In genomic region chr2:32437612-32438166, GRCm38 (mm10) we compare ENCODE assay signal across 9 mouse cellular contexts. TPM values are rescaled to one million over a fixed set of nuclear protein-coding genes. Genes with fewer than 3 reads are reported as not detected.
DNase-seq lines count a peak whose midpoint lies in the region; ATAC-seq and TF ChIP-seq lines count a peak whose summit lies in the region.
"Had no signal": no experiment of that assay in that cellular context is flagged by ENCODE, and none has a peak within 500 bp of the region (broad histone marks: within the 10 kb centered on the region; RNA-seq: fewer than 3 reads in every experiment).

No protein-coding gene starts in this region.

- H3K9me3 ChIP-seq in heart, embryonic 11.5 days (replicated peaks; ENCODE audit: control insufficient read depth, low read length): no peaks in the 10 kb centered on the region
- H3K9me3 ChIP-seq in lung, postnatal 0 days (ENCODE audit: low read length): no peaks in the 10 kb centered on the region
- no peaks in the 10 kb centered on the region for H3K9me3 ChIP-seq in limb, embryonic 13.5 days

- no peak overlapping the region for H3K4me3 ChIP-seq in heart, embryonic 11.5 days (ENCODE audit: low read depth, low read length)
- no peak overlapping the region for H3K4me3 ChIP-seq in lung, postnatal 0 days (ENCODE audit: low read depth, low read length)
- H3K4me3 ChIP-seq in limb, embryonic 13.5 days: no peak overlapping the region

- ATAC-seq in heart, embryonic 11.5 days (replicated peaks; ENCODE audit: insufficient number of reproducible peaks, low FRiP score, low TSS enrichment): no peak
- ATAC-seq in lung, postnatal 0 days: no peak
- ATAC-seq in limb, embryonic 13.5 days (ENCODE audit: low FRiP score, low read depth): no peak

- no peak for TF ChIP-seq CTCF in lung, postnatal 0 days (IDR thresholded peaks at IDR 0.05)

- H3K4me1 ChIP-seq in heart, embryonic 11.5 days (ENCODE audit: control insufficient read depth, insufficient read depth, low read length): peaks cover 17% of the 10 kb centered on the region
- H3K4me1 ChIP-seq in lung, postnatal 0 days (ENCODE audit: insufficient read depth, low read depth, low read length): peaks cover 20% of the 10 kb centered on the region; the same call in 1 of the 2 replicates
- peaks cover 17% of the 10 kb centered on the region for H3K4me1 ChIP-seq in limb, embryonic 13.5 days

- peak overlapping the region; percentile 73 for H3K27ac ChIP-seq in heart, embryonic 11.5 days (ENCODE audit: low read depth, low read length)
- peak overlapping the region; percentile 82 for H3K27ac ChIP-seq in lung, postnatal 0 days (ENCODE audit: low read length)
- peak overlapping the region; percentile 59 for H3K27ac ChIP-seq in limb, embryonic 13.5 days

- no peaks in the 10 kb centered on the region for H3K36me3 ChIP-seq in heart, embryonic 11.5 days (ENCODE audit: control insufficient read depth, insufficient read depth, low read length)
- H3K36me3 ChIP-seq in lung, postnatal 0 days (ENCODE audit: insufficient read depth, low read length): no peaks in the 10 kb centered on the region
- no peaks in the 10 kb centered on the region; the same call in 1 of the 2 replicates for H3K36me3 ChIP-seq in limb, embryonic 13.5 days

- H3K27me3 ChIP-seq in heart, embryonic 11.5 days (ENCODE audit: control insufficient read depth, insufficient read depth, low read length): no peaks in the 10 kb centered on the region
- H3K27me3 ChIP-seq in lung, postnatal 0 days (replicated peaks; ENCODE audit: insufficient read depth, low read length): no peaks in the 10 kb centered on the region
- H3K27me3 ChIP-seq in limb, embryonic 13.5 days: no peaks in the 10 kb centered on the region

- no peak for TF ChIP-seq EP300 in lung, postnatal 0 days (IDR thresholded peaks at IDR 0.05)

- H3K4me2 ChIP-seq in heart, embryonic 11.5 days: no peak overlapping the region
- 0 out of 2 replicates have a peak overlapping the region, but pooled peaks have one; percentile 3 for H3K4me2 ChIP-seq in lung, postnatal 0 days (replicated peaks; ENCODE audit: low read depth, low read length)
- no peak overlapping the region for H3K4me2 ChIP-seq in limb, embryonic 13.5 days (replicated peaks)

- H3K9ac ChIP-seq in heart, embryonic 11.5 days (ENCODE audit: low read depth, low read length): peak overlapping the region; percentile 40
- H3K9ac ChIP-seq in lung, postnatal 0 days (replicated peaks; ENCODE audit: low read depth): no peak overlapping the region
- no peak overlapping the region for H3K9ac ChIP-seq in limb, embryonic 13.5 days

- no peak for DNase-seq in heart, postnatal 4 days
- DNase-seq in lung, postnatal 0 days (ENCODE audit: low spot score): no peak
- no peak for DNase-seq in lung, postnatal 36 days
- no peak for DNase-seq in ovary, postnatal 36 days (ENCODE audit: low spot score)
- DNase-seq in kidney, adult 18-20 months: no peak
- DNase-seq in right cerebral cortex, adult 2 months (ENCODE audit: low spot score in 2 of 2): no peak
- DNase-seq: cerebellum, adult 11 months had no signal

- 73% methylated on average over 2 of the region's 2 CpGs for WGBS in heart, embryonic 11.5 days (ENCODE audit: insufficient replicate concordance)
- 60% methylated on average over 2 of the region's 2 CpGs for WGBS in lung, postnatal 0 days
- 81% methylated on average over 2 of the region's 2 CpGs for WGBS in limb, embryonic 13.5 days

RNA-seq across cellular contexts. Expression of gene Naif1, which starts 12.6 kb away (rescaled TPM):
- 5.1 and 5.3 TPM in 2 replicates for polyA plus RNA-seq in heart, embryonic 11.5 days (2014; fragmentation: Nextera tagmentation; extraction: Ambion mirVana)
- total RNA-seq in heart, postnatal 4 days (2021): 1 to 10 TPM; 3.5 to 3.6 TPM
- polyA plus RNA-seq in lung, postnatal 0 days (2015; fragmentation: Nextera tagmentation; extraction: Ambion mirVana): 4.1 and 4.6 TPM in 2 replicates
- 5.7 and 5.9 TPM in 2 replicates for polyA plus RNA-seq in limb, embryonic 13.5 days (2015; fragmentation: Nextera tagmentation; extraction: Ambion mirVana)

RNA-seq across cellular contexts. Expression of gene Slc25a25, which starts 13.6 kb away (rescaled TPM):
- 7.9 and 8.5 TPM in 2 replicates for polyA plus RNA-seq in heart, embryonic 11.5 days (2014; fragmentation: Nextera tagmentation; extraction: Ambion mirVana)
- total RNA-seq in heart, postnatal 4 days (2021): 10 to 100 TPM; 16.4 to 22.2 TPM
- polyA plus RNA-seq in lung, postnatal 0 days (2015; fragmentation: Nextera tagmentation; extraction: Ambion mirVana): 16.7 and 21.5 TPM in 2 replicates
- 22.8 and 22.9 TPM in 2 replicates for polyA plus RNA-seq in limb, embryonic 13.5 days (2015; fragmentation: Nextera tagmentation; extraction: Ambion mirVana)

RNA-seq across cellular contexts. Expression of gene Ptges2, which starts 42.0 kb away (rescaled TPM):
- 32.7 and 38.2 TPM in 2 replicates for polyA plus RNA-seq in heart, embryonic 11.5 days (2014; fragmentation: Nextera tagmentation; extraction: Ambion mirVana)
- 10 to 100 TPM; 59.7 to 60.2 TPM for total RNA-seq in heart, postnatal 4 days (2021)
- 21.8 and 22.9 TPM in 2 replicates for polyA plus RNA-seq in lung, postnatal 0 days (2015; fragmentation: Nextera tagmentation; extraction: Ambion mirVana)
- polyA plus RNA-seq in limb, embryonic 13.5 days (2015; fragmentation: Nextera tagmentation; extraction: Ambion mirVana): 29.8 and 30.1 TPM in 2 replicates

RNA-seq across cellular contexts. Expression of gene Lcn2, which starts 49.6 kb away (rescaled TPM):
- polyA plus RNA-seq in heart, embryonic 11.5 days (2014; fragmentation: Nextera tagmentation; extraction: Ambion mirVana): 1.1 TPM in 1 of 2 replicates, not detected in the other
- 1 to 10 TPM; 3.1 to 3.4 TPM for total RNA-seq in heart, postnatal 4 days (2021)
- 223 and 355 TPM in 2 replicates for polyA plus RNA-seq in lung, postnatal 0 days (2015; fragmentation: Nextera tagmentation; extraction: Ambion mirVana)
- 0.27 and 0.36 TPM in 2 replicates for polyA plus RNA-seq in limb, embryonic 13.5 days (2015; fragmentation: Nextera tagmentation; extraction: Ambion mirVana)

RNA-seq across cellular contexts. Expression of gene 1110008P14Rik, which starts 56.0 kb away (rescaled TPM):
- 50.1 and 51.3 TPM in 2 replicates for polyA plus RNA-seq in heart, embryonic 11.5 days (2014; fragmentation: Nextera tagmentation; extraction: Ambion mirVana)
- 10 to 100 TPM; 43.7 to 47.6 TPM for total RNA-seq in heart, postnatal 4 days (2021)
- 73.4 and 78.1 TPM in 2 replicates for polyA plus RNA-seq in lung, postnatal 0 days (2015; fragmentation: Nextera tagmentation; extraction: Ambion mirVana)
- 45.8 and 48.7 TPM in 2 replicates for polyA plus RNA-seq in limb, embryonic 13.5 days (2015; fragmentation: Nextera tagmentation; extraction: Ambion mirVana)
